Mouse (Mus musculus): ENCODE measurements around the gene Tmsb4x. TPM values are rescaled to one million over a fixed set of nuclear protein-coding genes. Genes with fewer than 3 reads are reported as not detected.

Tmsb4x gene
- polyA plus RNA-seq, 1 experiment from 2014 or later: 1,267 TPM

DNA sequence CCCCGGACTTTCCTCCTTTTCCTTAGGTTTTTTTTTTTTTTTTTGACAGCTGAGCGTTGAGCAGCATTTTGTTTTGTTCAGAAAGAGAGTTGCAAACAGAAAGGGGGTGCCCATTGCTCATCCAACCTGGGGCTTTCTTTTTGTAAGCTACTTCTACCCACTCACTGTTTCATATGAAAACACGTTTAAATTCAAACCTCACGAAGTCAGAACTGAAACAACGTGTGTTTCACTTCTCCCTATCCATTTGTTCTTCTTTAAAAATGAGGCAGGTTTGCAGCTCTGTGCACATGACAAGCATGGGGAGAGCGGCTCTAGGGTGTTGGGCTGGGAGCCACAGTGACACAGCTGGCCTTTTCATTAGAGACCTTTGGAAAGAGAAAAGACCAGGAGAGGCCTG is 33.8 kb downstream of the Tmsb4x start:
- Histone ChIP-seq H3K4me3 (ENCODE audit: low read depth, low read length) (no peak overlapping the region), H3K36me3 (ENCODE audit: control insufficient read depth, insufficient read depth, low read length) (no peaks in the 10 kb centered on the region), H3K4me2 (ENCODE audit: low read depth, severe bottlenecking) (no peak overlapping the region), H3K9me3 (ENCODE audit: control insufficient read depth, low read length) (no peaks in the 10 kb centered on the region), H3K27ac (replicated peaks; ENCODE audit: low read depth, low read length) (no peak overlapping the region), H3K4me1 (ENCODE audit: control insufficient read depth, insufficient read depth, low read length) (no peaks in the 10 kb centered on the region), H3K9ac (ENCODE audit: low read length) (no peak overlapping the region), H3K27me3 (ENCODE audit: control insufficient read depth, insufficient read depth, low read length) (peaks cover 5% of the 10 kb centered on the region)
- WGBS: 84% methylated on average over 6 of the region's 6 CpGs
- ATAC-seq (ENCODE audit: insufficient number of reproducible peaks, low FRiP score, low TSS enrichment, low read depth) (no peak), DNase-seq (ENCODE audit: low spot score) (no peak)

DNA sequence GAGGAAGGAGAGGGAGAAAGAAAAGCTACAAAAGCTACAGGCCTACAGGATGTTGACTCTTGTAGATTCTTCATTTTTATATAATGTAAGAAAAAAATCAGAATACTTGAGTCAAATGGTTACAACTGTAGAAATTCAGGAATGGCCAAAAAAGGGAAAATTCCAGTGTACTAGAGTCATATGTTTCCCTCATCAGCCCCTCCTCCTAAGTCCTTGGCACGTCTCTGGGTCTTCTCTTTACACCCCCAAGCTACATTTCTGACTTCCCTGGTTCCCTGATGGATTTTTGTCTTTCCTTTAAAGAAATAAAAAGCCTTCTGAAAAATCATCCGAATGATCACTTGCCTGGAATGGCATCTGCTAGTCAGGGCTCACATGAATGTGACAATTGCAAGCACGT is 34.8 kb downstream of the Tmsb4x start:
- no peak overlapping the region for H3K9ac ChIP-seq (ENCODE audit: low read length)
- no peaks in the 10 kb centered on the region for H3K36me3 ChIP-seq (ENCODE audit: control insufficient read depth, insufficient read depth, low read length)
- no peak for ATAC-seq (ENCODE audit: insufficient number of reproducible peaks, low FRiP score, low TSS enrichment, low read depth)
- WGBS: 75% methylated on average over 3 of the region's 3 CpGs
- no peak for DNase-seq (ENCODE audit: low spot score)
- no peak overlapping the region for H3K4me3 ChIP-seq (ENCODE audit: low read depth, low read length)
- H3K4me2 ChIP-seq (ENCODE audit: low read depth, severe bottlenecking): no peak overlapping the region
- H3K27me3 ChIP-seq (ENCODE audit: control insufficient read depth, insufficient read depth, low read length): peaks cover 2% of the 10 kb centered on the region
- H3K27ac ChIP-seq (replicated peaks; ENCODE audit: low read depth, low read length): no peak overlapping the region
- H3K9me3 ChIP-seq (ENCODE audit: control insufficient read depth, low read length): no peaks in the 10 kb centered on the region
- H3K4me1 ChIP-seq (ENCODE audit: control insufficient read depth, insufficient read depth, low read length): no peaks in the 10 kb centered on the region

DNA sequence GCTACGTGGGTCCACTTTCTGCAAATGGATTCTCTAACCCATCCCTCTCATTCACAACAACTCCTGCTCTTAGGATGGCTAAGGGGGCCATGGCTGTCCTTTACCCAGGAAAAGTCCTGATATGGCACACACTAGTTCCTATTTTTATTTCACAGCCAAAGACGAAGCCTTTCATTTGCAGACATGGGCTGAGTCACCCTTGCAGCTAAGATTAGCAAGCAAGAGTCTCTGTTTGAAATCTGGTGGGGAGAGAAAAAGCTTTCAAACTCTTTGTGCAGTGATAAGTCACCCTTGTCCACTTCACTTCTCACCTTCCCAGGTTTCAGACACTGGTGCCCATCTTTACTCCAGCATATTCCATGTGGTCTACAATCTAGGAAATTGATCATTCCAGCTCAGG is 36.9 kb downstream of the Tmsb4x start:
- ATAC-seq (ENCODE audit: insufficient number of reproducible peaks, low FRiP score, low TSS enrichment, low read depth): no peak
- WGBS: 64% methylated on average over 2 of the region's 2 CpGs
- peaks cover 6% of the 10 kb centered on the region for H3K27me3 ChIP-seq (ENCODE audit: control insufficient read depth, insufficient read depth, low read length)

DNA sequence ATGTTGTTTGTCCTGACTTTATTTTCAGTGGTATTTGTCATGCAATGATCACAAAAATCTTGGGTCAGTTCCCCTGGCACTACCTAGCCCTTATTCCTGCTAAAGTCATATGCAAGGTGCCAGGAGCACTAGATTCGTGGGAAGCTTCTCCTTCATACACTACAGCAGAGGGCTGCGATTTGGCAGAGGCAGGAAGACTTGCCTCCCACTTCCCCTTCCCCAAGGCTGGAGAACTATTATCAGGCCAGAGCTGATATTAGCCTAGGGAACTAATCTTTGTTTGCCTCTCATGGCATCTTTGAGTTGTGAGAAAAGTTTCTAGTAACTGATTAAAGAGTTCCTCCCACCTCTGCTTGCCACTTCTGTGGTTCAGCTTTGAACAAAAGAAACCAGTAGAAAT is 37.8 kb downstream of the Tmsb4x start:
- DNase-seq (ENCODE audit: low spot score) (no peak), ATAC-seq (ENCODE audit: insufficient number of reproducible peaks, low FRiP score, low TSS enrichment, low read depth) (no peak)
- no peak overlapping the region for H3K9ac ChIP-seq (ENCODE audit: low read length)
- H3K4me1 ChIP-seq (ENCODE audit: control insufficient read depth, insufficient read depth, low read length): no peaks in the 10 kb centered on the region
- H3K36me3 ChIP-seq (ENCODE audit: control insufficient read depth, insufficient read depth, low read length): no peaks in the 10 kb centered on the region
- H3K27me3 ChIP-seq (ENCODE audit: control insufficient read depth, insufficient read depth, low read length): peaks cover 6% of the 10 kb centered on the region
- 81% methylated on average over 2 of the region's 2 CpGs for WGBS
- no peaks in the 10 kb centered on the region for H3K9me3 ChIP-seq (ENCODE audit: control insufficient read depth, low read length)
- no peak overlapping the region for H3K4me3 ChIP-seq (ENCODE audit: low read depth, low read length)
- H3K4me2 ChIP-seq (ENCODE audit: low read depth, severe bottlenecking): no peak overlapping the region
- H3K27ac ChIP-seq (replicated peaks; ENCODE audit: low read depth, low read length): no peak overlapping the region

More for the DNA sequence above, 36.9 kb downstream of the Tmsb4x start:
- Histone ChIP-seq H3K27ac (replicated peaks; ENCODE audit: low read depth, low read length) (no peak overlapping the region), H3K9ac (ENCODE audit: low read length) (no peak overlapping the region), H3K36me3 (ENCODE audit: control insufficient read depth, insufficient read depth, low read length) (no peaks in the 10 kb centered on the region), H3K4me3 (ENCODE audit: low read depth, low read length) (no peak overlapping the region), H3K4me2 (ENCODE audit: low read depth, severe bottlenecking) (no peak overlapping the region), H3K4me1 (ENCODE audit: control insufficient read depth, insufficient read depth, low read length) (no peaks in the 10 kb centered on the region), H3K9me3 (ENCODE audit: control insufficient read depth, low read length) (no peaks in the 10 kb centered on the region)
- no peak for DNase-seq (ENCODE audit: low spot score)

DNA sequence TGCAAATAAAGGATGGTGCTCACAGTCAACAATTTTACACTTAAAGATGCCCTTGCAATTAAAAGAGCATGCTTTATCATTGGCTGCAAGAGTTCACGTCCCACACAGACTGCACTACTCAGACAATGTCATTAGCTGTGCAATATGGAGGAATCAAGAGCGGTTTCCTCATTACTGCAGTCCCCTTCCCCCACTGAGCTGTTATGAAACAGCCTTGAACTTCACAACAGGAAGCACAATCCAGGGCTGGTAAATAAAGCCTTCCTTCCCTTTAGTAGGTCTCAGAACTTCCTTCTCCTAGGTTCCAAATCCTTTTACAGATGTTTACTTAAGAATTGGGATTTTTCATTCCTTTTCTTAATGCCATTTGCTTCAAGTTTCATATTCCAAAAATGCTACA is 41.8 kb downstream of the Tmsb4x start:
- Histone ChIP-seq H3K27ac (replicated peaks; ENCODE audit: low read depth, low read length) (no peak overlapping the region), H3K4me2 (ENCODE audit: low read depth, severe bottlenecking) (no peak overlapping the region), H3K9me3 (ENCODE audit: control insufficient read depth, low read length) (no peaks in the 10 kb centered on the region), H3K27me3 (ENCODE audit: control insufficient read depth, insufficient read depth, low read length) (peaks cover 8% of the 10 kb centered on the region), H3K36me3 (ENCODE audit: control insufficient read depth, insufficient read depth, low read length) (no peaks in the 10 kb centered on the region), H3K4me3 (ENCODE audit: low read depth, low read length) (no peak overlapping the region), H3K4me1 (ENCODE audit: control insufficient read depth, insufficient read depth, low read length) (no peaks in the 10 kb centered on the region), H3K9ac (ENCODE audit: low read length) (no peak overlapping the region)
- no peak for ATAC-seq (ENCODE audit: insufficient number of reproducible peaks, low FRiP score, low TSS enrichment, low read depth)
- DNase-seq (ENCODE audit: low spot score): no peak
- WGBS: 64% methylated on average over 2 of the region's 2 CpGs

DNA sequence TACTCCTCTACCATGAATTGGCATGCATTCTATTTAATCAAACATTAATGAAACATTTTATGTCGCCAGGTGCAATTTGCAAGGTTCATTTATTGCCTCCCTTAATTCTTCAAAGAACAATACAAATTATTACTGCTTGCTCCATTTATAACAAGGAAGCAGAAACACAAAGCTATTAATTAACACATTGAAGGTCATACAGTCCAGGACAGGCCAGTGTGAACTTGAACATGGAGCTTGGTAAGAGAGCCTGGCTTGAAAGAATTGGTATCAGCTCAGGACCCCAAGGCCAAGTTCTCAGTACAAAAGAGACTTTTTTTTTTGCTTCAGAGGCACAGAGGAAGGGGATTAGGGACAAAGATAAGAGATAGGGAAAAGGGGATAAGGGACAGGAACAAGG is 43.1 kb downstream of the Tmsb4x start:
- no peak overlapping the region for H3K9ac ChIP-seq (ENCODE audit: low read length)
- no peak overlapping the region for H3K4me2 ChIP-seq (ENCODE audit: low read depth, severe bottlenecking)
- H3K36me3 ChIP-seq (ENCODE audit: control insufficient read depth, insufficient read depth, low read length): no peaks in the 10 kb centered on the region
- no peaks in the 10 kb centered on the region for H3K4me1 ChIP-seq (ENCODE audit: control insufficient read depth, insufficient read depth, low read length)
- DNase-seq (ENCODE audit: low spot score): no peak
- H3K27ac ChIP-seq (replicated peaks; ENCODE audit: low read depth, low read length): no peak overlapping the region
- WGBS: 88% methylated on average over 1 of the region's 1 CpGs
- no peaks in the 10 kb centered on the region for H3K9me3 ChIP-seq (ENCODE audit: control insufficient read depth, low read length)
- peaks cover 8% of the 10 kb centered on the region; the same call in 1 of the 2 replicates for H3K27me3 ChIP-seq (ENCODE audit: control insufficient read depth, insufficient read depth, low read length)
- H3K4me3 ChIP-seq (ENCODE audit: low read depth, low read length): no peak overlapping the region
- ATAC-seq (ENCODE audit: insufficient number of reproducible peaks, low FRiP score, low TSS enrichment, low read depth): no peak

DNA sequence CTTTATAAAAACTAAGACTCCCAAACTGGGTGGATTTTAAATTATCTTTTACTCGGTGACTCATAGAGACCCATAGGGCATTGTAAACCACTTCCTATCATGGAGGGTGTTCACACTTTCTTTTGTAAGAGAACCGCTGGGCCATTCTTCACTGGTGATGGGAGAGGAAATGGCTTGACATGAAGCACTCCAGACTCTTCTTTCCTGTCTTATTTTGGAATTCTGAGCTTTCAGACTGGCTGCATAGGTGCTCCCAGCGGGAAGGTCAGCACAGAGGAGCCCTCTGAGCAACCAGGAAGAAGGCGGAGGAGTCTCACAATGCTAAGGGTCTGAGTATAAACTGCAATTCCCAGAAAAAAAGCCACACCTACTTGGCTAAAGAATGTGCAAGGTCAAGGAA is 51.4 kb downstream of the Tmsb4x start:
- H3K4me3 ChIP-seq (ENCODE audit: low read depth, low read length): no peak overlapping the region
- no peak overlapping the region for H3K9ac ChIP-seq (ENCODE audit: low read length)
- no peaks in the 10 kb centered on the region for H3K4me1 ChIP-seq (ENCODE audit: control insufficient read depth, insufficient read depth, low read length)
- no peaks in the 10 kb centered on the region for H3K9me3 ChIP-seq (ENCODE audit: control insufficient read depth, low read length)
- no peak for DNase-seq (ENCODE audit: low spot score)
- H3K36me3 ChIP-seq (ENCODE audit: control insufficient read depth, insufficient read depth, low read length): no peaks in the 10 kb centered on the region
- H3K4me2 ChIP-seq (ENCODE audit: low read depth, severe bottlenecking): no peak overlapping the region
- H3K27me3 ChIP-seq (ENCODE audit: control insufficient read depth, insufficient read depth, low read length): peaks cover 7% of the 10 kb centered on the region; the same call in 1 of the 2 replicates
- 72% methylated on average over 4 of the region's 4 CpGs for WGBS
- no peak overlapping the region for H3K27ac ChIP-seq (replicated peaks; ENCODE audit: low read depth, low read length)
- no peak for ATAC-seq (ENCODE audit: insufficient number of reproducible peaks, low FRiP score, low TSS enrichment, low read depth)

Other genes with a start within 250 kb of the Tmsb4x start
- 0.07 and 0.11 TPM in 2 replicates for gene Tlr8, start 55.0 kb upstream of the Tmsb4x start, polyA plus RNA-seq (2014; fragmentation: Nextera tagmentation; extraction: Ambion mirVana)
- 0.27 and 0.45 TPM in 2 replicates for gene Tlr7, start 121.2 kb upstream of the Tmsb4x start, polyA plus RNA-seq (2014; fragmentation: Nextera tagmentation; extraction: Ambion mirVana)
- 14.2 and 16.7 TPM in 2 replicates for gene Prps2, start 173.4 kb upstream of the Tmsb4x start, polyA plus RNA-seq (2014; fragmentation: Nextera tagmentation; extraction: Ambion mirVana)